Comparison of ENCODE assay signal across 9 mouse cellular contexts in the genomic region with DNA sequence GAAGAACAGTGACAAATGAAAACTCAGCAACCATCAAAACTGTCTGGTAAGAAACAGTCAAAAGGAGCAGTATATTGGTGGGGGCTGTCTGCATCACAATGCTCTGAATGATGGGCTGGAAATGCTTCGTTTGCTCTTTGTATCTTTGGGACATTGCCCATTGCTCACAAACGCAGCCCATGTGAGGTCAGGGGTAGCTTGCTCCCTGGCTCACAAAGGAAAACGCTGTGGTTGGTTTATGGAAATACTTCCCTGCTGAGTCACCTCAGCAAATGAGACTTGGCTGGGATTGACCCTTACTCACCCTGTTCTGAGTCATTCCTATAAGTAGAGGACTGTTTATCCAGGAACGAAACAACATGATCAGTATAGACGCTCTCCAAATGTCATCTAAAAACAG.
A peak's percentile ranks its signal among the peaks of the same experiment; 100 is the strongest.
DNase-seq lines count a peak whose midpoint lies in the region; ATAC-seq lines count a peak whose summit lies in the region.
"Had no signal": no experiment of that assay in that cellular context is flagged by ENCODE, and none has a peak within 500 bp of the region (broad histone marks: within the 10 kb centered on the region; RNA-seq: fewer than 3 reads in every experiment).

No protein-coding gene starts in this region.

- peak; percentile 59 for DNase-seq in ovary, adult 18-20 months (ENCODE audit: low spot score)
- DNase-seq in ovary, postnatal 14 days (ENCODE audit: low spot score), result no peak
- DNase-seq in brain, adult 2 months (ENCODE audit: low read depth, low spot score), result peak; percentile 40
- DNase-seq in yolk sac, embryonic 10.5 days (ENCODE audit: low spot score), result peak; percentile 11
- DNase-seq in left cerebral cortex, postnatal 25 days (ENCODE audit: low spot score in 2 of 2), result no peak
- no peak for DNase-seq in cerebellum, postnatal 4 days (ENCODE audit: low spot score in 2 of 2)
- DNase-seq: kidney, adult 18-20 months; retina, postnatal 1 day had no signal

- 0 out of 2 replicates have a peak overlapping the region, but pooled peaks have one; percentile 9 for H3K4me2 ChIP-seq in intestine, embryonic 15.5 days (replicated peaks)

- H3K27ac ChIP-seq in intestine, embryonic 15.5 days, result 0 out of 2 replicates have a peak overlapping the region, but pooled peaks have one; percentile 5

- H3K4me3 ChIP-seq in intestine, embryonic 15.5 days (replicated peaks), result no peak overlapping the region

- H3K36me3 ChIP-seq in intestine, embryonic 15.5 days, result no peaks in the 10 kb centered on the region

- 12% methylated on average over 5 of the region's 5 CpGs for WGBS in intestine, embryonic 15.5 days

- H3K4me1 ChIP-seq in intestine, embryonic 15.5 days (replicated peaks), result peaks cover 9% of the 10 kb centered on the region; the same call in 1 of the 2 replicates

- intact Hi-C loops in left cerebral cortex, postnatal 25 days (cut with DNase I), result no loop called here

- no peaks in the 10 kb centered on the region for H3K27me3 ChIP-seq in intestine, embryonic 15.5 days (replicated peaks)

- H3K9ac ChIP-seq in intestine, embryonic 15.5 days, result no peak overlapping the region

- no peaks in the 10 kb centered on the region for H3K9me3 ChIP-seq in intestine, embryonic 15.5 days

- peak; percentile 85 for ATAC-seq in intestine, embryonic 15.5 days

Comparison
In these comparisons a context has a peak if more than half of its experiments do, and no peak if none do; other contexts are left out.
1. DNase-seq: peak in ovary, adult 18-20 months (single experiment), brain, adult 2 months (single experiment) and yolk sac, embryonic 10.5 days (single experiment); none in ovary, postnatal 14 days (single experiment), left cerebral cortex, postnatal 25 days (0 of 2) and cerebellum, postnatal 4 days (0 of 2).